Mouse (Mus musculus) gastrocnemius, adult 18-20 months (tissue): ENCODE data around the gene Pcnx. TPM values are rescaled to one million over a fixed set of nuclear protein-coding genes. Genes with fewer than 3 reads are reported as not detected.

ENCODE experiments used
- DNase-seq: peaks from one replicate; pipeline ENCODE4 v3.0.0; 2021; ENCODE audit warnings: low spot score
- total RNA-seq, 2 experiments: library from RNA; stranded (reverse); gene quantifications; 2 replicates each; pipeline ENCODE4 v1.2.3; 2021

The Pcnx gene
- total RNA-seq, 2 experiments from 2014 or later: 45.3 to 52.3 TPM

- no peak for DNase-seq
These were observed 6.3 kb upstream of the Pcnx start for GRCm38 (mm10) chr12:81853543-81853942.

GRCm38 (mm10) chr12:81855031-81855430 is 4.8 kb upstream of the Pcnx start:
- DNase-seq: peak; percentile 64

GRCm38 (mm10) chr12:81856696-81857095 is 3.1 kb upstream of the Pcnx start:
- DNase-seq: no peak

GRCm38 (mm10) chr12:81857251-81857650 is 2.6 kb upstream of the Pcnx start:
- peak; percentile 44 for DNase-seq

- DNase-seq: no peak
These were observed 1.7 kb upstream of the Pcnx start for GRCm38 (mm10) chr12:81857978-81858569.

GRCm38 (mm10) chr12:81860308-81861181 is 722 bp downstream of the Pcnx start:
- DNase-seq: peak; percentile 51

GRCm38 (mm10) chr12:81861199-81862085 is 1.6 kb downstream of the Pcnx start:
- DNase-seq: peak; percentile 11

- DNase-seq: peak; percentile 68
These were observed 2.6 kb downstream of the Pcnx start for GRCm38 (mm10) chr12:81862351-81862802.

- no peak for DNase-seq
These were observed 4.1 kb downstream of the Pcnx start for GRCm38 (mm10) chr12:81863949-81864348.

GRCm38 (mm10) chr12:81865183-81865582 is 5.4 kb downstream of the Pcnx start:
- no peak for DNase-seq

GRCm38 (mm10) chr12:81867316-81867715 is 7.5 kb downstream of the Pcnx start:
- no peak for DNase-seq

GRCm38 (mm10) chr12:81869205-81869940 is 9.6 kb downstream of the Pcnx start:
- no peak for DNase-seq

GRCm38 (mm10) chr12:81873345-81873744 is 13.5 kb downstream of the Pcnx start:
- no peak for DNase-seq

GRCm38 (mm10) chr12:81880161-81880560 is 20.3 kb downstream of the Pcnx start:
- no peak for DNase-seq

GRCm38 (mm10) chr12:81883255-81884106 is 23.7 kb downstream of the Pcnx start:
- no peak for DNase-seq

- no peak for DNase-seq
These were observed 24.2 kb downstream of the Pcnx start for GRCm38 (mm10) chr12:81884107-81884398.

GRCm38 (mm10) chr12:81884983-81885382 is 25.2 kb downstream of the Pcnx start:
- no peak for DNase-seq

- no peak for DNase-seq
These were observed 26.2 kb downstream of the Pcnx start for GRCm38 (mm10) chr12:81885982-81886381.

GRCm38 (mm10) chr12:81888954-81889353 is 29.1 kb downstream of the Pcnx start:
- no peak for DNase-seq

- no peak for DNase-seq
These were observed 32.1 kb downstream of the Pcnx start for GRCm38 (mm10) chr12:81891946-81892345.
